Mouse (Mus musculus) olfactory bulb, adult 2 months (tissue): ENCODE data around the gene Sirt2.

Experiments
- CTCF ChIP-seq: fragments of 200-500 bp; IDR thresholded peaks from 2 replicates; pipeline ENCODE4 v1.5.1; 2012; ENCODE audit warnings: low read depth, mild to moderate bottlenecking, low read length, moderate library complexity; ENCODE audit not compliant: insufficient read depth
- POLR2A ChIP-seq: fragments of 200-500 bp; IDR thresholded peaks from 2 replicates; pipeline ENCODE4 v1.6.1; 2012; ENCODE audit warnings: mild to moderate bottlenecking, low read depth, low read length, moderate library complexity; ENCODE audit not compliant: insufficient read depth

GRCm38 (mm10) chr7:28818436-28818835 lies 51.9 kb downstream of the Sirt2 start:
- TF ChIP-seq CTCF: no peak
- TF ChIP-seq POLR2A: no peak
